Mouse (Mus musculus): Measurements from ENCODE around the gene Ccdc84. TPM values are rescaled to one million over a fixed set of nuclear protein-coding genes. Genes with fewer than 3 reads are reported as not detected.
"Not testable (repeated sequence)": the region's sequence is repeated elsewhere in the genome, so short reads cannot be mapped to it uniquely, and the experiment has no call there.

Gene Ccdc84
- total and polyA plus RNA-seq, 2 experiments from 2014 or later = 24.5 to 25.2 TPM

DNA sequence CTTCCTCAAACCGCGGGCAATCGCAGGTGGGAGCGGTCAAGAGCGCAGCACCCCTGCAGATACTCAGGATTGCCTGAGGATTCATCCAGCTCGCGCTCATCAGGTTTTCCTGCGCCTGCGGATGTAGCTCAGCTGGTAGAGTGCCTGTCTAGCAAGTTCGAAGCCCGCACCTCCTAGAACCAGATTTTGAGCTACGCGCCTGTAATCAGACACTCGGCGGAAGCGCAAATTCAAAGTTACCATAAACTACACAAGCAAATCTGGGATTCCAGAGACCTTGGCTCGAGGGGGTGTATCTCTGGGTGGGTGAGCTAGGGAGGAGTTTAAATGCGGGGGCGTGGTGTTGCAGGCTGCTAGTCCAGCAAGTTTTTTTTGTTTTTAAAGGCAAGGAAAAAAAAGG, 22.6 kb upstream of the Ccdc84 start, which contains the start of gene Foxr1:
TSS of gene Foxr1 (minus strand) at position 176 of the 400 bp plus-strand sequence.
- no peak within 1 kb of the TSS for H3K27ac ChIP-seq (ENCODE audit: low read depth, low read length)
- H3K4me1 ChIP-seq (ENCODE audit: insufficient read depth) = no peaks in the 10 kb centered on the region
- DNase-seq (no peak), ATAC-seq (no peak)
- no peak within 1 kb of the TSS for H3K4me2 ChIP-seq (ENCODE audit: low read depth)
- no peaks in the 10 kb centered on the region for H3K9me3 ChIP-seq (ENCODE audit: low read length)
- no peak within 1 kb of the TSS for H3K4me3 ChIP-seq (ENCODE audit: low read depth, low read length)
- no peaks in the 10 kb centered on the region for H3K36me3 ChIP-seq (ENCODE audit: insufficient read depth)
- no peak for TF ChIP-seq CTCF (IDR thresholded peaks at IDR 0.05; ENCODE audit: low read depth)
- no peaks in the 10 kb centered on the region for H3K27me3 ChIP-seq (ENCODE audit: insufficient read depth, low read length)
- H3K9ac ChIP-seq = no peak within 1 kb of the TSS
- WGBS = 80% methylated on average over 19 of the region's 19 CpGs

DNA sequence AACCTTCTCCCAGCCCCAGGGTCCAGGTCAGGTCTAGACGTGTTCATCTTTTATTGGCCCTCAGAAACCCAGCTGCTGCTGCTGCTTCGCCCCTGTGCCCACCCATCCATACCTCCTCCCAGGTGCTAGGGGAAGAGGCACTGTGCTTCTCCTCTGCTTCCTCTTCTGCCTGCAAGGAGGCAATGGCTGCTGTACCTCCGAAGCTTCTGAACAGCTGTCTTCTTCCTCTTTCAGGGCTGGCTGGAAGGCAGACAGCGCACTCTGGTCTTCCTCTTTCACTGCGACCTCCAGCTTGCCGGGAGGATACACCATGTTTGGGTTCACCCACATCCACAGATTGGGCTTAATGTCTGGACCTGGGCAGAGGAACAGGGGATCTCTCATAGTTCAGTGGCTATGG, 17.4 kb upstream of the Ccdc84 start:
- DNase-seq = no peak
- Histone ChIP-seq H3K4me3 (ENCODE audit: low read depth, low read length) (no peak overlapping the region), H3K27ac (ENCODE audit: low read depth, low read length) (no peak overlapping the region), H3K4me1 (ENCODE audit: insufficient read depth) (no peaks in the 10 kb centered on the region), H3K9ac (no peak overlapping the region), H3K36me3 (ENCODE audit: insufficient read depth) (no peaks in the 10 kb centered on the region), H3K4me2 (ENCODE audit: low read depth) (no peak overlapping the region), H3K9me3 (ENCODE audit: low read length) (no peaks in the 10 kb centered on the region), H3K27me3 (ENCODE audit: insufficient read depth, low read length) (no peaks in the 10 kb centered on the region)
- no peak for ATAC-seq
- WGBS = 86% methylated on average over 6 of the region's 6 CpGs
- no peak for TF ChIP-seq CTCF (IDR thresholded peaks at IDR 0.05; ENCODE audit: low read depth)

DNA sequence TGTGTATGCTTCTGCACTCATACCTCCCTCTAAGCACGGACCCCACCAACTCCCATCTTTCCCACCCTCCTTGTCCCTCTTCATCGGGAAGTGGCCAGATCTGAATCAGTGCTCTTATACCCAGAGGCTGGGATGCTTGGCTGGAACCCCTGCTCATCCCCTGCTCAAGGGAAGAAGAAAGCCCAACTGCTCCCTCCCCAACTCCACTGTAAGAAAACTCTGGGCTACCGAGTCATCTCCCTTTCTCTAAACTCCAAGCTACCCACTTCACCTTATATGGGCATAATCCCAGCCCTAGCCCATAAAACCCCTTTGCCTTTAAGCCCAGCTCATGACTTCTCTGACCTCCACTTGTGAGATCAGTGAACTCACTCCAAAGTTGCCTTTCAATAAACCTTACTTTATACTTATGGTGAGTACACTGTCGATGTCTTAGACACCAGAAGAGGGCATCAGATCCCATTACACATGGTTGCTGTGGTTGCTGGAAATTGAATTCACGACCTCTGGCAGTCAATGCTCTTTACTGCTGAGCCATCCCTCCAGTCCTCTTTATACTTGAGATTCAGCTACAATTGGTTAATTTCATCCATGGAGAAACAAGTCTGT, 14.3 kb upstream of the Ccdc84 start:
- Histone ChIP-seq H3K9me3 (ENCODE audit: low read length) (no peaks in the 10 kb centered on the region), H3K9ac (no peak overlapping the region), H3K27me3 (ENCODE audit: insufficient read depth, low read length) (no peaks in the 10 kb centered on the region), H3K27ac (ENCODE audit: low read depth, low read length) (no peak overlapping the region), H3K4me1 (ENCODE audit: insufficient read depth) (no peaks in the 10 kb centered on the region), H3K4me3 (ENCODE audit: low read depth, low read length) (no peak overlapping the region), H3K4me2 (ENCODE audit: low read depth) (no peak overlapping the region), H3K36me3 (ENCODE audit: insufficient read depth) (no peaks in the 10 kb centered on the region)
- TF ChIP-seq CTCF (IDR thresholded peaks at IDR 0.05; ENCODE audit: low read depth) = no peak
- DNase-seq (no peak), ATAC-seq (no peak)
- 58% methylated on average over 5 of the region's 5 CpGs for WGBS

DNA sequence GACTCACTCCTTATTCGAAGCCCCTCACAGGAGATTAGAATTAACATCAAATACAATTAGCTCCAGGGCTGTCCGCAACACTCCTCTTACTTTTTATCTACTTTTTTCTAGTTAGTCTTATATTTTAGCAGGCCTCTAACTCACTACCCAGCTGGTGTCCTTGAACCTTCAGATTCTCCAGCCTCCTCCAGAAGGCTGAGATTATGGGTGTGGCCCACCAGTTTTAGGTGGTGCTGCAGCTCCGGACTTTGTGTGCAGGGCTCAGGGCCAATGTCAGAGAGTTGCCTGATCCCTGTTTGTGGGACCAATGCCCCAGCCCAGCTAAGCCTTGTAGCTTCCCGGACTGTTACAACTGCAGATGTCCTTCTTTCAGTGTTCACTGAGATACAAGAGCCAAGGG, 5.2 kb upstream of the Ccdc84 start:
- Histone ChIP-seq H3K4me3 (ENCODE audit: low read depth, low read length) (no peak overlapping the region), H3K4me1 (ENCODE audit: insufficient read depth) (no peaks in the 10 kb centered on the region), H3K4me2 (ENCODE audit: low read depth) (no peak overlapping the region), H3K27ac (ENCODE audit: low read depth, low read length) (no peak overlapping the region), H3K9ac (no peak overlapping the region), H3K27me3 (ENCODE audit: insufficient read depth, low read length) (no peaks in the 10 kb centered on the region), H3K9me3 (ENCODE audit: low read length) (no peaks in the 10 kb centered on the region), H3K36me3 (ENCODE audit: insufficient read depth) (no peaks in the 10 kb centered on the region)
- DNase-seq (no peak), ATAC-seq (no peak)
- TF ChIP-seq CTCF (IDR thresholded peaks at IDR 0.05; ENCODE audit: low read depth) = no peak
- 80% methylated on average over 4 of the region's 4 CpGs for WGBS

DNA sequence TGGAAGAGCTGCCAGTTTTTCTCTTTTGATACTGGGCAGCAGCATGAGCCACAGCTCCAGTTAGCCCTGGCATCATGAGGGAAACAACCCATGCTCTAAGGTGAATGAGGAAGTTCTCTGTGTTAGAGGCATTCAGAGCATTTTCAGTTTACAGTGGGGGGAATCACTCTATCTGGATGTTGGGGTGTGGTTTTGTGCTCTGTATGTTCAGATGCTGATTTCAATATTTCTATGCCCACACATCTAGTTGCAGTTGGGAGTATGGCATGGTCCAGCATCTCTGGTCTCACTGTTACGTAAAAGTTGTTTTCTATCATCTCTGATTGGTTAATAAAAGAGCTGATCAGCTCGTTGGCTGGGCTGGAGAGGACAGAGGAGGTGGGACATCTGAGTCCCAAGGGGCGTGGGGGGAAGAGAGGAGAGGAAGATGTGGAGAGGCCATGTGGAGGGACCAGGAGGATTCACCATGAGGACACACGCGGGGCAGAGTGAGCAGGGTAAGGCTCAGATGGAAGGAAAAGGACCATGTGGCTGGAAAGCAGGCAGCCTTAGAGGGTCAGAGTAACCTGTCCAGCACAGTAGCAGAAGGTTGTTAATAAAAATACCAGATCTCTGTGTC, 2.0 kb upstream of the Ccdc84 start:
- WGBS = 78% methylated on average over 5 of the region's 5 CpGs
- no peak overlapping the region for H3K9ac ChIP-seq
- no peak overlapping the region for H3K27ac ChIP-seq (ENCODE audit: low read depth, low read length)
- no peak for ATAC-seq
- no peaks in the 10 kb centered on the region for H3K27me3 ChIP-seq (ENCODE audit: insufficient read depth, low read length)
- no peak overlapping the region for H3K4me2 ChIP-seq (ENCODE audit: low read depth)
- no peaks in the 10 kb centered on the region for H3K9me3 ChIP-seq (ENCODE audit: low read length)
- H3K36me3 ChIP-seq (ENCODE audit: insufficient read depth) = no peaks in the 10 kb centered on the region
- H3K4me3 ChIP-seq (ENCODE audit: low read depth, low read length) = no peak overlapping the region
- TF ChIP-seq CTCF (IDR thresholded peaks at IDR 0.05; ENCODE audit: low read depth) = no peak
- DNase-seq = no peak
- peaks cover 6% of the 10 kb centered on the region; the same call in 1 of the 2 replicates for H3K4me1 ChIP-seq (ENCODE audit: insufficient read depth)

DNA sequence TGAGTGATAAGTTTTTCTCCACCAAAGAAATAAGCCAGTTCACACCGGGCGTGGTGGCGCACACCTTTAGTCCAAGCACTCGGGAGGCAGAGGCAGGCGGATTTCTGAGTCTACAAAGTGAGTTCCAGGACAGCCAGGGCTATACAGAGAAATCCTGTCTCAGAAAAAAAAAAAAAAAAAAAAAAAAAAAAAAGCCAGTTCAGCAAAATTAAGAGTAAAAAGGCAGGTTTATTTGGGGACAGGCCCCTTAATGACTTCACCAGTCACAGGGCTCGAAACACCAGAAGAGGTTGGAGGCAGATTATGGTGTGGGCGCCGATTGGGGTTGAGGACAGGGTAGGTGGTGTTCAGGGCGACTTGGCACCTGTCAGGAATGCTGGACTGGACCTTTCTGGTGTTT, 1.4 kb upstream of the Ccdc84 start:
- not testable (repeated sequence) for H3K9ac ChIP-seq; H3K4me1 ChIP-seq (ENCODE audit: insufficient read depth); DNase-seq; ATAC-seq; H3K4me3 ChIP-seq (ENCODE audit: low read depth, low read length); H3K36me3 ChIP-seq (ENCODE audit: insufficient read depth); H3K27ac ChIP-seq (ENCODE audit: low read depth, low read length); H3K27me3 ChIP-seq (ENCODE audit: insufficient read depth, low read length); H3K4me2 ChIP-seq (ENCODE audit: low read depth); H3K9me3 ChIP-seq (ENCODE audit: low read length)
- WGBS = 97% methylated on average over 9 of the region's 9 CpGs

DNA sequence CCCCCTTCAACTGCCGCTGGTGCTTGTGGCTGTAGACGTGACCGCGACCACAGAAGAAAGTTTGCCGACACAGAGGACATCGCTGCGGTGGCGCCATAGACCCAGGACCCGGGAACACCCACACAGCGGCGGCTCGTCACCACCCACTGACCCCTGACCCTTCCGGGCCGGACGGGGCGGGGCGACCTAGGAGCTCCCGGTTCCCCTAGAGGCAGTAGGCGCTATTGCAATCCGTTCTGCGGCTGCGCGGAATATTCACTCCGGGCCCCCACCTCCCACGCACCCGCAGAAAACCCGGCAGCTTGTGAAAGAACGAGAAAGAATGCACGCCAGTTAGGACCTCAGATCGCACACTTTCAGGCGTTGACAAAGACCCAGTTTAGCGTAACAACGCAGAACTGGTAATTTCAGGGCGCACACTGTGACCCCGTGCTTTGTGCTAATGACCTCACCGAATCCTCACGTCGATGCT, 441 bp downstream of the Ccdc84 start:
- ATAC-seq = peak; percentile 89
- WGBS = under 1% methylated on average over 38 of the region's 38 CpGs
- peak; percentile 93 for TF ChIP-seq CTCF (IDR thresholded peaks at IDR 0.05; ENCODE audit: low read depth)

More for the DNA sequence above, 441 bp downstream of the Ccdc84 start:
- peak overlapping the region; percentile 77 for H3K27ac ChIP-seq (ENCODE audit: low read depth, low read length)
- peak; percentile 96 for DNase-seq
- H3K9ac ChIP-seq = peak overlapping the region; percentile 76
- H3K27me3 ChIP-seq (ENCODE audit: insufficient read depth, low read length) = no peaks in the 10 kb centered on the region
- H3K4me2 ChIP-seq (ENCODE audit: low read depth) = peak overlapping the region; percentile 98
- H3K36me3 ChIP-seq (ENCODE audit: insufficient read depth) = peaks cover 5% of the 10 kb centered on the region
- peaks cover 6% of the 10 kb centered on the region; the same call in 1 of the 2 replicates for H3K4me1 ChIP-seq (ENCODE audit: insufficient read depth)
- H3K4me3 ChIP-seq (ENCODE audit: low read depth, low read length) = peak overlapping the region; percentile 72
- no peaks in the 10 kb centered on the region for H3K9me3 ChIP-seq (ENCODE audit: low read length)
